Mouse (Mus musculus) heart, embryonic 10.5 days (tissue): ENCODE results near the gene U2af1l4. TPM values are rescaled to one million over a fixed set of nuclear protein-coding genes. Genes with fewer than 3 reads are reported as not detected.

Experiments used
- DNase-seq: peaks from one replicate; pipeline ENCODE4 v3.0.0-alpha.2; 2017; ENCODE audit warnings: low spot score
- H3K27ac ChIP-seq: fragments of 300-500 bp; sonication (generic); 2 replicates; pipeline ENCODE4 v1.5.1; 2016; ENCODE audit warnings: mild to moderate bottlenecking
- H3K27me3 ChIP-seq: fragments of 300-500 bp; sonication (generic); 2 replicates; pipeline ENCODE4 v1.6.1; 2016; ENCODE audit warnings: mild to moderate bottlenecking; ENCODE audit not compliant: poor library complexity, insufficient read depth, severe bottlenecking
- H3K36me3 ChIP-seq: fragments of 300-500 bp; sonication (generic); 2 replicates; pipeline ENCODE4 v1.6.1; 2016; ENCODE audit warnings: mild to moderate bottlenecking, moderate library complexity
- H3K4me1 ChIP-seq: fragments of 300-500 bp; sonication (generic); 2 replicates; pipeline ENCODE4 v1.6.1; 2016; ENCODE audit warnings: mild to moderate bottlenecking
- H3K4me3 ChIP-seq: fragments of 300-500 bp; sonication (generic); 2 replicates; pipeline ENCODE4 v1.5.1; 2016; ENCODE audit warnings: mild to moderate bottlenecking, moderate library complexity
- H3K9me3 ChIP-seq: fragments of 300-500 bp; sonication (generic); 2 replicates; pipeline ENCODE4 v1.6.1; 2016; ENCODE audit warnings: mild to moderate bottlenecking, moderate library complexity
- WGBS: fragments of 180-500 bp; shearing (Covaris S2); methylation state at CpG from one replicate; pipeline ENCODE4 v1.1.7; 2016; 5-methylcytosine and 5-hydroxymethylcytosine counted together
- polyA plus RNA-seq: library from polyadenylated mRNA; unstranded; fragments of >200 nt; fragmentation: Nextera tagmentation; extraction: Ambion mirVana; gene quantifications from 2 replicates; pipeline ENCODE4 v1.2.1, GENCODE M21; 2016

The U2af1l4 gene
- polyA plus RNA-seq, 1 experiment from 2014 or later, result 87.8 TPM

- H3K4me1 ChIP-seq, result no peaks in the 10 kb centered on the region
- H3K9me3 ChIP-seq, result no peaks in the 10 kb centered on the region
- H3K36me3 ChIP-seq, result peaks cover 100% of the 10 kb centered on the region
- H3K27me3 ChIP-seq, result no peaks in the 10 kb centered on the region
- H3K27ac ChIP-seq, result no peak overlapping the region
- no peak overlapping the region for H3K4me3 ChIP-seq
- 92% methylated on average over 8 of the region's 8 CpGs for WGBS
- DNase-seq, result no peak
These were observed 16.8 kb downstream of the U2af1l4 start for GRCm38 (mm10) chr7:30579950-30580349.

- Histone ChIP-seq H3K36me3 (peaks cover 100% of the 10 kb centered on the region), H3K27me3 (no peaks in the 10 kb centered on the region), H3K9me3 (no peaks in the 10 kb centered on the region), H3K4me3 (no peak overlapping the region), H3K4me1 (peaks cover under 1% of the 10 kb centered on the region), H3K27ac (no peak overlapping the region)
- DNase-seq, result no peak
- 94% methylated on average over 16 of the region's 16 CpGs for WGBS
These were observed 18.4 kb downstream of the U2af1l4 start for GRCm38 (mm10) chr7:30581547-30581946.

GRCm38 (mm10) chr7:30584339-30584738 lies 21.2 kb downstream of the U2af1l4 start:
- H3K9me3 ChIP-seq, result no peaks in the 10 kb centered on the region
- H3K36me3 ChIP-seq, result peaks cover 75% of the 10 kb centered on the region
- no peak overlapping the region for H3K27ac ChIP-seq
- no peaks in the 10 kb centered on the region for H3K27me3 ChIP-seq
- WGBS, result 92% methylated on average over 10 of the region's 10 CpGs
- DNase-seq, result no peak
- H3K4me3 ChIP-seq, result no peak overlapping the region
- peaks cover 12% of the 10 kb centered on the region for H3K4me1 ChIP-seq

- Histone ChIP-seq H3K36me3 (peaks cover 67% of the 10 kb centered on the region), H3K27ac (no peak overlapping the region), H3K4me3 (no peak overlapping the region), H3K9me3 (no peaks in the 10 kb centered on the region), H3K27me3 (no peaks in the 10 kb centered on the region), H3K4me1 (peaks cover 19% of the 10 kb centered on the region)
- 93% methylated on average over 7 of the region's 7 CpGs for WGBS
- DNase-seq, result no peak
These were observed 22.1 kb downstream of the U2af1l4 start for GRCm38 (mm10) chr7:30585170-30585569.

- Histone ChIP-seq H3K27ac (no peak overlapping the region), H3K9me3 (no peaks in the 10 kb centered on the region), H3K4me3 (peak overlapping the region; percentile 95), H3K36me3 (peaks cover 53% of the 10 kb centered on the region), H3K27me3 (no peaks in the 10 kb centered on the region), H3K4me1 (peaks cover 19% of the 10 kb centered on the region)
- no peak for DNase-seq
- WGBS, result 90% methylated on average over 28 of the region's 28 CpGs
These were observed 23.4 kb downstream of the U2af1l4 start for GRCm38 (mm10) chr7:30586455-30587020.

GRCm38 (mm10) chr7:30587842-30588667 lies 25.0 kb downstream of the U2af1l4 start:
- DNase-seq, result peak; percentile 88
- H3K27me3 ChIP-seq, result no peaks in the 10 kb centered on the region
- H3K9me3 ChIP-seq, result no peaks in the 10 kb centered on the region
- peak overlapping the region; percentile 95 for H3K4me3 ChIP-seq
- under 1% methylated on average over 47 of the region's 67 CpGs for WGBS
- peaks cover 38% of the 10 kb centered on the region for H3K36me3 ChIP-seq
- H3K27ac ChIP-seq, result peak overlapping the region; percentile 94
- peaks cover 19% of the 10 kb centered on the region for H3K4me1 ChIP-seq

GRCm38 (mm10) chr7:30588676-30589434 lies 25.8 kb downstream of the U2af1l4 start, which contains the start of gene Kmt2b:
TSS of gene Kmt2b (minus strand) at chr7:30588726.
- under 1% methylated on average over 54 of the region's 68 CpGs for WGBS
- no peaks in the 10 kb centered on the region for H3K27me3 ChIP-seq

GRCm38 (mm10) chr7:30589435-30590301 lies 26.6 kb downstream of the U2af1l4 start:
- peak; percentile 93 for DNase-seq
- Histone ChIP-seq H3K9me3 (no peaks in the 10 kb centered on the region), H3K36me3 (peaks cover 22% of the 10 kb centered on the region), H3K27ac (peak overlapping the region; percentile 94), H3K27me3 (0 out of 2 replicates have a peak, but pooled peaks cover 1% of the 10 kb centered on the region), H3K4me3 (peak overlapping the region; percentile 95), H3K4me1 (peaks cover 19% of the 10 kb centered on the region)
- 30% methylated on average over 40 of the region's 40 CpGs for WGBS

More at GRCm38 (mm10) chr7:30588676-30589434, 25.8 kb downstream of the U2af1l4 start, which contains the start of gene Kmt2b:
- DNase-seq, result peak; percentile 99
- Histone ChIP-seq H3K36me3 (peaks cover 30% of the 10 kb centered on the region), H3K9me3 (no peaks in the 10 kb centered on the region), H3K4me1 (peaks cover 19% of the 10 kb centered on the region), H3K27ac (peak within 1 kb of the TSS; percentile 94), H3K4me3 (peak within 1 kb of the TSS; percentile 95)

DNA sequence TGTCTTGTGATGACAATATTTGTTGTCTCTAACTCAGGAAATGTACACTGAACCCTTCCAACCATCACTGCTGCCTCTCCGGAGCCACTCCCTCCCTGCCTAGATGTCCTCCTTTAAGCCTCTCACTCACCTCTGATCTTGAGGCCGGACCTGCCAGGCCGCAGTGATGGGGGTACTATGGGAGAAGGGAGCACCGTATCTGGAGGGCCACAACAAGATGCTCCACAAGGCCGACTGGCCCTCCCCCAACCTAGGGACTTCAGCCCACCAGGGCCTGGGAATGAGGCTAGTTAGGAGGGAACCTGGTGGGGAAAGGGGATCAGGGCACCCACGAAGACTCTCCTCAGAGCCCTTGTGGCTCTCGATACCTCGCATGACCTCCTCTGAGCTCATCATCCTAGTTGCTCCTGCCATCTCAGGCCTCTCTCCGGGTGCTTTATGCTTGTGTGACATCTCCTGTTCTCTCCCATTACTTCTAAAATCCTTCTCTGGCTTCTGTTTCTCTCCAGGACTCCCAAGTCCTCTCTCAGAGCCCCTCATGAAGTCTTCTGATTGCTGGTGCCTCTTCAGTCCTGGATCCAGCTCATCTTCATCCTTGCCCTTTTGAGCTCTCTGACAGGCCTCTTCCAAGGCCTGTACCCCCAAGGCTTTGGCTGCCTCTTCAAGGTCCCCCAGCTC lies 28.0 kb downstream of the U2af1l4 start:
- Histone ChIP-seq H3K27ac (no peak overlapping the region), H3K4me1 (peaks cover 19% of the 10 kb centered on the region), H3K36me3 (peaks cover 8% of the 10 kb centered on the region), H3K4me3 (no peak overlapping the region), H3K9me3 (no peaks in the 10 kb centered on the region), H3K27me3 (peaks cover 8% of the 10 kb centered on the region; the same call in 1 of the 2 replicates)
- DNase-seq, result no peak
- 77% methylated on average over 9 of the region's 9 CpGs for WGBS

DNA sequence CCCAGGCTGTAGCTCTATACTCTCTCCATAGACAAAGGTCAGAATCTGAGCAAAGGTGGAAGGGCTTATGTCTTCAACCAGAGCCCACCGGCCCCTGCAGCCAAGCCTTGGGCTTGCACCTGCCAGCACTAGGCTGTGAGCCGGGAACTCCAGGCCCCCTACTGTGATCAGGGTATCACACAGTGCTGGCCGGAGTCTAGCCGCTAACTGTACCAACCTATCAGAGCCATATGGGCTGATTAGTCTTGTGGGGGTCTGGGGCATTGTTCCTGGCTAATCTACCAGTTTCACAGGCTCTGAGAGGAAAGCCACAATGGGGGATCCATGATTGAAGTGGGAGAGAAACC lies 28.5 kb downstream of the U2af1l4 start:
- DNase-seq, result no peak
- Histone ChIP-seq H3K27me3 (peaks cover 8% of the 10 kb centered on the region; the same call in 1 of the 2 replicates), H3K4me1 (peaks cover 18% of the 10 kb centered on the region), H3K4me3 (no peak overlapping the region), H3K36me3 (peaks cover 3% of the 10 kb centered on the region), H3K27ac (no peak overlapping the region), H3K9me3 (no peaks in the 10 kb centered on the region)
- 34% methylated on average over 4 of the region's 4 CpGs for whole genome bisulfite sequencing

DNA sequence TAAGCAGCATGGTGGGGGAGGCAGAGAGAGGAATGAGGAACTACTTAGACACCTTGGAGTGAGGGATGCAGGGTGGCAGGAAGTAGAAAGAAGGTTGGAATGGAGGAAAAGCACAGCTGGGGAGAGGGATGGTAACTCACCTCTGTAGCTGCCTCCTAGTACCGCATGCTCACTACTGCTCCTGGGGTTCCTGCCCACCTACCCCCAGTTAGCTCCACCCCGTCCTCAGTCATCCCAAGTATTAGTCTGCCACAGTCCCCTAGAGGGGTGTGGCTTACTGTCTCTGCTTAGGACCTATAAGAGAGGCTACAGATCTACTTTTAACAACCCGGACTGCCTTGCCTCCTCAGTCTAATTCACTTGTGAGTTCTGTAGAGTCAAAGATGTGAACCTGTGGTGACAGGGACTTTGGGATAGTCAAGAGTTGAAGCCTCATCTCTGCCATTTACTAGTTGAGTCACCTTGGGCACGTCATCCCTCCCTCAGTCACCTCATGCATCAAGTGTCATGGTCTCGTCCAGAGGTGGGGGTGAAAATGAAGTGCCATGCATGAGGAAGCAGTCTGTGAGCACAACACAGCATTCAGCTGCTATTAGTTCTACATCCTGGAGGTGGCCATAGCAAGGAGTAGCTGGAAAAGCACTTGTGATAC lies 29.8 kb downstream of the U2af1l4 start:
- Histone ChIP-seq H3K4me3 (no peak overlapping the region), H3K9me3 (no peaks in the 10 kb centered on the region), H3K27ac (no peak overlapping the region), H3K4me1 (peaks cover 7% of the 10 kb centered on the region), H3K27me3 (peaks cover 8% of the 10 kb centered on the region; the same call in 1 of the 2 replicates), H3K36me3 (no peaks in the 10 kb centered on the region)
- no peak for DNase-seq
- 40% methylated on average over 5 of the region's 5 CpGs for WGBS
